Comparison of ENCODE assay signal across 10 mouse cellular contexts in the genomic region with DNA sequence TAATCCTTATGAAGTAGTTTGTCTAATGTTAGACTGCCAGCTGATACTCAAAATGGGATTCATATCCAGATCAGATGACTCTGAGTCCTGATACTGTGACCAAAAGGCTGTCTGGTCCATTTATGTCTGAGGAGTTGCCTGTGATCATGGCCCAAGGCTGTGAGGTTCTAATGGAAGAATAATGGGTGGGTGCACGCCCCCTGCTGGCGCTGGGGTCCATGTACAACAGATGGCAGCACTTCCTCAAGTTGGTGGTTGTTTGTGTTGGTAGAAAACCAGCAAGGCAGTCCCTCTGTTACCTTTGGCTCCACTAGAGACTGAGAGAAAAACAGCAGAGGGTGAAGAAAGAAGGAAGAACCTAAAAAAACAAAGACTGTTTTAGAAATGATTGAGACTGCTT.
DNase-seq lines count a peak whose midpoint lies in the region; ATAC-seq and TF ChIP-seq lines count a peak whose summit lies in the region.
"Had no signal": no experiment of that assay in that cellular context is flagged by ENCODE, and none has a peak within 500 bp of the region (broad histone marks: within the 10 kb centered on the region; RNA-seq: fewer than 3 reads in every experiment).

No protein-coding gene starts in this region.

- H3K4me2 ChIP-seq in midbrain, embryonic 13.5 days (replicated peaks) = no peak overlapping the region
- no peak overlapping the region for H3K4me2 ChIP-seq in midbrain, embryonic 15.5 days

- H3K4me3 ChIP-seq in midbrain, embryonic 13.5 days (replicated peaks) = no peak overlapping the region
- H3K4me3 ChIP-seq in midbrain, embryonic 15.5 days = no peak overlapping the region
- no peak overlapping the region for H3K4me3 ChIP-seq in olfactory bulb, adult 2 months (ENCODE audit: insufficient read depth, low read depth, low read length)
- H3K4me3 ChIP-seq: erythroblast, embryonic 14.5 days; myocyte had no signal

- peak; percentile 70; the same call in 1 of the 2 replicates for TF ChIP-seq CTCF in olfactory bulb, adult 2 months (IDR thresholded peaks at IDR 0.05; ENCODE audit: insufficient read depth, low read depth, low read length)

- no peak overlapping the region for H3K27ac ChIP-seq in midbrain, embryonic 13.5 days
- no peak overlapping the region for H3K27ac ChIP-seq in midbrain, embryonic 15.5 days
- H3K27ac ChIP-seq in olfactory bulb, adult 2 months (ENCODE audit: insufficient read depth, low read depth, low read length) = no peak overlapping the region

- 0 out of 2 replicates have a peak, but pooled peaks have one; percentile 40 for ATAC-seq in midbrain, embryonic 13.5 days
- no peak for ATAC-seq in midbrain, embryonic 15.5 days (replicated peaks)
- peak; percentile 71 for ATAC-seq in common myeloid progenitor, adult 5-6 weeks (replicated peaks; ENCODE audit: low read depth, poor library complexity, severe bottlenecking)
- ATAC-seq in granulocyte monocyte progenitor cell, adult 5-6 weeks (replicated peaks; ENCODE audit: poor library complexity, severe bottlenecking) = peak; percentile 73

- no peak overlapping the region for H3K9ac ChIP-seq in midbrain, embryonic 13.5 days (replicated peaks)
- H3K9ac ChIP-seq in midbrain, embryonic 15.5 days = no peak overlapping the region

- TF ChIP-seq POLR2A in olfactory bulb, adult 2 months (IDR thresholded peaks at IDR 0.05; ENCODE audit: insufficient read depth, low read depth, low read length) = no peak

- DNase-seq in ZHBTc4 (ENCODE audit: low read depth, low spot score) = peak; percentile 81
- DNase-seq in layer of hippocampus, postnatal 25 days (ENCODE audit: extremely low spot score in 1 of 2, low spot score in 1 of 2) = peak; percentile 49 to 78
- DNase-seq in spleen, postnatal 14 days (ENCODE audit: low spot score in 2 of 2) = no peak

- no peaks in the 10 kb centered on the region for H3K27me3 ChIP-seq in midbrain, embryonic 13.5 days
- no peaks in the 10 kb centered on the region for H3K27me3 ChIP-seq in midbrain, embryonic 15.5 days (replicated peaks)

- peaks cover 27% of the 10 kb centered on the region for H3K36me3 ChIP-seq in midbrain, embryonic 13.5 days
- 0 out of 2 replicates have a peak, but pooled peaks cover 3% of the 10 kb centered on the region for H3K36me3 ChIP-seq in midbrain, embryonic 15.5 days (replicated peaks)

- WGBS in midbrain, embryonic 13.5 days = 4% methylated on average over 2 of the region's 2 CpGs
- WGBS in midbrain, embryonic 15.5 days = 11% methylated on average over 2 of the region's 2 CpGs
- WGBS in olfactory bulb, adult 2 months = 13% methylated on average over 2 of the region's 2 CpGs

- H3K4me1 ChIP-seq in midbrain, embryonic 13.5 days (replicated peaks) = no peaks in the 10 kb centered on the region; the same call in 1 of the 2 replicates
- H3K4me1 ChIP-seq in midbrain, embryonic 15.5 days = no peaks in the 10 kb centered on the region; the same call in 1 of the 2 replicates
- H3K4me1 ChIP-seq in olfactory bulb, adult 2 months (ENCODE audit: control insufficient read depth, insufficient read depth, low read length) = peaks cover 5% of the 10 kb centered on the region; the same call in 1 of the 2 replicates

- no peaks in the 10 kb centered on the region for H3K9me3 ChIP-seq in midbrain, embryonic 13.5 days
- no peaks in the 10 kb centered on the region for H3K9me3 ChIP-seq in midbrain, embryonic 15.5 days

Comparison
In these comparisons a context has a peak if more than half of its experiments do, and no peak if none do; other contexts are left out.
1. DNase-seq: peak in ZHBTc4 (single experiment) and layer of hippocampus, postnatal 25 days (2 of 2); none in spleen, postnatal 14 days (0 of 2).